Mouse (Mus musculus) MEL (cell line): ENCODE measurements around the gene 6330409D20Rik. TPM values are rescaled to one million over a fixed set of nuclear protein-coding genes. Genes with fewer than 3 reads are reported as not detected.
A peak's percentile ranks its signal among the peaks of the same experiment; 100 is the strongest.

Source experiments
- DNase-seq: peaks from one replicate; pipeline ENCODE4 v3.0.0; 2011; ENCODE audit warnings: low read depth, low spot score
- H3K27ac ChIP-seq: 2 replicates; pipeline ENCODE4 v1.5.1; 2012; ENCODE audit warnings: low read depth, mild to moderate bottlenecking, control low read depth, low read length, moderate library complexity; ENCODE audit not compliant: control insufficient read depth
- H3K27me3 ChIP-seq, 2 experiments: fragments of 150-350 bp in 1 of 2; sonication (generic) in 1 of 2; 2 replicates each; pipeline ENCODE4 v1.6.1; 2012; ENCODE audit warnings: low read length in 2 of 2, mild to moderate bottlenecking in 2 of 2, improper control_type of control experiment in 1 of 2, moderate library complexity in 1 of 2; ENCODE audit not compliant: insufficient read depth in 2 of 2, control insufficient read depth in 1 of 2
- H3K36me3 ChIP-seq, 2 experiments: 2 replicates each; pipeline ENCODE4 v1.6.1; 2012 to 2014; ENCODE audit warnings: low read length in 2 of 2, improper control_type of control experiment in 1 of 2, inconsistent platforms in 1 of 2, mild to moderate bottlenecking in 1 of 2; ENCODE audit not compliant: insufficient read depth in 2 of 2, control insufficient read depth in 1 of 2
- H3K4me1 ChIP-seq, 2 experiments: fragments of 150-350 bp in 1 of 2; sonication (generic) in 1 of 2; 2 replicates each; pipeline ENCODE4 v1.6.1; 2012; ENCODE audit warnings: low read length in 2 of 2, improper control_type of control experiment in 1 of 2, mild to moderate bottlenecking in 1 of 2; ENCODE audit not compliant: insufficient read depth in 2 of 2, control insufficient read depth in 1 of 2
- H3K4me3 ChIP-seq, 2 experiments: fragments of 150-350 bp in 1 of 2; sonication (generic) in 1 of 2; 2 replicates each; pipeline ENCODE4 v1.5.1; 2012; ENCODE audit warnings: low read depth in 2 of 2, low read length in 2 of 2, mild to moderate bottlenecking in 2 of 2, moderate library complexity in 2 of 2, control low read depth in 1 of 2, improper control_type of control experiment in 1 of 2; ENCODE audit not compliant: control insufficient read depth in 1 of 2, insufficient read depth in 1 of 2
- H3K79me2 ChIP-seq: 2 replicates; pipeline ENCODE4 v1.6.1; 2012; ENCODE audit warnings: mild to moderate bottlenecking, low read length, moderate library complexity; ENCODE audit not compliant: control insufficient read depth, poor library complexity, insufficient read depth
- H3K9ac ChIP-seq: 2 replicates; pipeline ENCODE4 v1.6.1; 2012; ENCODE audit warnings: low read depth, mild to moderate bottlenecking, control low read depth, low read length, moderate library complexity; ENCODE audit not compliant: control insufficient read depth, poor library complexity, severe bottlenecking
- H3K9me3 ChIP-seq: fragments of 150-350 bp; sonication (generic); replicated peaks from 2 replicates; pipeline ENCODE4 v1.6.1; 2012; ENCODE audit warnings: mild to moderate bottlenecking, low read length, improper control_type of control experiment, moderate library complexity; ENCODE audit not compliant: insufficient read depth
- CHD2 ChIP-seq: IDR thresholded peaks from 2 replicates; pipeline ENCODE4 v1.6.1; 2011; ENCODE audit warnings: low read length, improper control_type of control experiment
- CTCF ChIP-seq, 3 experiments: IDR thresholded peaks in 2 of 3; conservative IDR thresholded peaks in 1 of 3; 2 replicates each; pipeline ENCODE4 v1.5.1; 2011 to 2012; ENCODE audit warnings: low read length in 3 of 3, low read depth in 2 of 3, mild to moderate bottlenecking in 2 of 3, improper control_type of control experiment in 1 of 3, inconsistent platforms in 1 of 3, mixed read lengths in 1 of 3, moderate library complexity in 1 of 3; ENCODE audit not compliant: control insufficient read depth in 1 of 3, insufficient read depth in 1 of 3, poor library complexity in 1 of 3, severe bottlenecking in 1 of 3
- EP300 ChIP-seq, 2 experiments: IDR thresholded peaks; 2 replicates each; pipeline ENCODE4 v1.6.1; 2011; ENCODE audit warnings: improper control_type of control experiment in 2 of 2, low read length in 2 of 2, low read depth in 1 of 2, mild to moderate bottlenecking in 1 of 2
- GABPA ChIP-seq: IDR thresholded peaks from 2 replicates; pipeline ENCODE4 v1.6.1; 2012; ENCODE audit warnings: low read depth, mild to moderate bottlenecking, inconsistent platforms, low read length, improper control_type of control experiment, moderate library complexity
- GATA1 ChIP-seq: IDR thresholded peaks from 2 replicates; pipeline ENCODE4 v1.6.1; 2011; ENCODE audit warnings: low read depth, low read length, improper control_type of control experiment
- KAT2A ChIP-seq: conservative IDR thresholded peaks from 2 replicates; pipeline ENCODE4 v1.6.1; 2012; ENCODE audit warnings: low read depth, low read length, improper control_type of control experiment, inconsistent platforms
- MAFK ChIP-seq: IDR thresholded peaks from 2 replicates; pipeline ENCODE4 v1.6.1; 2011; ENCODE audit warnings: low read depth, mild to moderate bottlenecking, low read length, improper control_type of control experiment, borderline replicate concordance
- MYB ChIP-seq: IDR thresholded peaks from 2 replicates; pipeline ENCODE4 v1.6.1; 2011; ENCODE audit warnings: mild to moderate bottlenecking, low read depth, low read length, improper control_type of control experiment
- NELFE ChIP-seq: IDR thresholded peaks from 2 replicates; pipeline ENCODE4 v1.6.1; 2011; ENCODE audit warnings: low read depth, low read length, improper control_type of control experiment
- POLR2A ChIP-seq, 2 experiments: IDR thresholded peaks; 2 replicates each; pipeline ENCODE4 v1.6.1; 2011 to 2012; ENCODE audit warnings: low read length in 2 of 2, mild to moderate bottlenecking in 2 of 2, control low read depth in 1 of 2, improper control_type of control experiment in 1 of 2, low read depth in 1 of 2, moderate library complexity in 1 of 2; ENCODE audit not compliant: control insufficient read depth in 1 of 2, insufficient read depth in 1 of 2, poor library complexity in 1 of 2
- RCOR1 ChIP-seq: IDR thresholded peaks from 2 replicates; pipeline ENCODE4 v1.6.1; 2012; ENCODE audit warnings: low read depth, mild to moderate bottlenecking, inconsistent platforms, low read length, improper control_type of control experiment
- SMC3 ChIP-seq: IDR thresholded peaks from 2 replicates; pipeline ENCODE4 v1.6.1; 2011; ENCODE audit warnings: low read depth, low read length, improper control_type of control experiment
- UBTF ChIP-seq: IDR thresholded peaks from 2 replicates; pipeline ENCODE4 v1.6.1; 2012; ENCODE audit warnings: low read depth, mild to moderate bottlenecking, inconsistent platforms, low read length, improper control_type of control experiment, moderate library complexity, borderline replicate concordance; ENCODE audit not compliant: insufficient read depth
- ZNF384 ChIP-seq: IDR thresholded peaks from 2 replicates; pipeline ENCODE4 v1.6.1; 2012; ENCODE audit warnings: low read depth, mild to moderate bottlenecking, inconsistent platforms, low read length, improper control_type of control experiment
- polyA plus RNA-seq, 2 experiments: library from polyadenylated mRNA; stranded (reverse) in 1 of 2; unstranded in 1 of 2; fragments of >175 nt in 1 of 2; fragments of >200 nt in 1 of 2; gene quantifications; 2 replicates each; pipeline versions ENCODE4 v1.2.1 to v1.2.4; 2012; ENCODE audit warnings: low replicate concordance in 2 of 2, low read depth in 1 of 2; ENCODE audit not compliant: insufficient read length in 2 of 2, insufficient read depth in 1 of 2, missing spikeins in 1 of 2
- total RNA-seq: library from RNA; depleted of rRNA; stranded (reverse); fragments of 300-350 nt; gene quantifications from 2 replicates; pipeline ENCODE4 v1.2.3, GENCODE M21; 2012

6330409D20Rik gene
- total and polyA plus RNA-seq, 3 experiments: not detected

- Histone ChIP-seq H3K9ac (no peak overlapping the region), H3K79me2 (no peaks in the 10 kb centered on the region; the same call in 1 of the 2 replicates), H3K27me3 (no peaks in the 10 kb centered on the region), H3K9me3 (no peaks in the 10 kb centered on the region), H3K4me3 (no peak overlapping the region), H3K4me1 (peaks cover 2 to 12% of the 10 kb centered on the region in 2 experiments; a peak in 3 of 4 replicates), H3K27ac (no peak overlapping the region), H3K36me3 (no peaks in the 10 kb centered on the region)
- no peak for TF ChIP-seq POLR2A (IDR thresholded peaks at IDR 0.05; ENCODE audit: control insufficient read depth in 1 of 2, insufficient read depth in 1 of 2, low read depth in 1 of 2, low read length in 2 of 2, poor library complexity in 1 of 2)
- no peak for TF ChIP-seq UBTF
- TF ChIP-seq EP300 (IDR thresholded peaks at IDR 0.05; ENCODE audit: low read depth in 1 of 2, low read length in 2 of 2): no peak
- TF ChIP-seq SMC3: no peak
- TF ChIP-seq MAFK: no peak
- TF ChIP-seq NELFE: no peak
- peak in 2 of 3 experiments; percentile 20 to 36; a peak in 2 of 6 replicates for TF ChIP-seq CTCF (IDR thresholded peaks at IDR 0.05 in 2 of 3, conservative IDR thresholded peaks at IDR 0.05 in 1 of 3; ENCODE audit: control insufficient read depth in 1 of 3, insufficient read depth in 1 of 3, low read depth in 2 of 3, low read length in 3 of 3, poor library complexity in 1 of 3, severe bottlenecking in 1 of 3)
- no peak for TF ChIP-seq CHD2
- DNase-seq: peak; percentile 19
These were observed 31.1 kb upstream of the 6330409D20Rik start for GRCm38 (mm10) chr2:32771886-32772285.

- H3K27me3 ChIP-seq: no peaks in the 10 kb centered on the region
- H3K9me3 ChIP-seq: no peaks in the 10 kb centered on the region
- no peak for TF ChIP-seq KAT2A
- no peak for TF ChIP-seq MAFK
- no peak for TF ChIP-seq GABPA
- no peak for TF ChIP-seq ZNF384
- no peak for TF ChIP-seq RCOR1
- no peak for TF ChIP-seq GATA1
- no peak for TF ChIP-seq MYB
- H3K4me3 ChIP-seq: no peak overlapping the region
- no peaks in the 10 kb centered on the region for H3K79me2 ChIP-seq
- H3K4me1 ChIP-seq: peaks cover 2 to 8% of the 10 kb centered on the region in 2 experiments; a peak in 2 of 4 replicates
- no peak overlapping the region for H3K27ac ChIP-seq
- DNase-seq: no peak
- no peak overlapping the region for H3K9ac ChIP-seq
- no peaks in the 10 kb centered on the region for H3K36me3 ChIP-seq
These were observed 28.7 kb upstream of the 6330409D20Rik start for GRCm38 (mm10) chr2:32769327-32770085.
